Mouse (Mus musculus) bone marrow macrophage, adult 2 months (primary cell): ENCODE data around the gene Mid1.

Source experiments
- CTCF ChIP-seq: IDR thresholded peaks from 2 replicates; pipeline ENCODE4 v1.5.1; 2012; ENCODE audit warnings: low read depth, mild to moderate bottlenecking, low read length, moderate library complexity
- POLR2A ChIP-seq: IDR thresholded peaks from 2 replicates; pipeline ENCODE4 v1.6.1; 2012; ENCODE audit warnings: mild to moderate bottlenecking, low read depth, low read length, borderline replicate concordance

DNA sequence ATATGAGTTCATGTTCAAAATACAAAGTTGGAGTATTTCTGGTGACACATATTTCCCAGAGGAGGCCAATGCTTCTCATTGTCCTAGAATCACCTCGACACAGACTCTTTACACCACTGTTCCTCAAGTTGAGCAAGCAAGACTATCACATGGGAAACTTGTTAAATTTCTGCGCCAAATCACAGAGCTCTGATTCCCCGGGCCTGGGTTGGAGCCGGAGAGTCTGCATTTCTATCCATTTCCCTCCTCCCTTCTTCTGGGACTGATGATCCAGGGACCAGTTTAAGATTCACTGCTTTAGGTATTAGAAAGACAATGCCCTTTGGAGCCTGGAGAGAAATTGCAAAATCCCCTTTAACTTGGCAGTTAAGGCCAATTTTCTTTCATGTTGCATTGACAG, 109.4 kb downstream of the Mid1 start:
- TF ChIP-seq POLR2A (no peak), CTCF (no peak)
